Mouse (Mus musculus): Measurements from ENCODE around the gene Rsph3a.
"Not testable (repeated sequence)": the region's sequence is repeated elsewhere in the genome, so short reads cannot be mapped to it uniquely, and the experiment has no call there.

DNA sequence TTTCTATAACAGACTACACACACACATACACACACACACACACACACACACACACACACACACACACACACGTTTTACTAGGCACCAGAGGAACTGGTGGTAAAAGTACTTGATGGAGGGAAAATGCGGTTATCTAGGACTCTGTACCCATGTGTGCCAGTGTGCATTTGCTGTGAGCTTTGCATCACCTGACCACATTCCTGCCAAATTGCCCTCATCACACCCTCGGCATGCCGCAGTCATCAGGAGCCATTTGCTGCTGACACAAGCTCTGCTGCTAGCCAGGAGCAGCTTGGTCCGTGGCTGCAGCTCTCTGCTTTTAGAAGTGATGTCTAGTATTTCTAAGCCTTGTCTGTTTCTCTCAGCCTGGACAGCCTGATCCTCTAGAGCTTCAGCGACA lies 24.4 kb downstream of the Rsph3a start:
- not testable (repeated sequence) for TF ChIP-seq CTCF (IDR thresholded peaks at IDR 0.05; ENCODE audit: low read depth); EP300 (optimal IDR thresholded peaks at IDR 0.05)

All from stomach, postnatal 0 days (tissue).